Mouse (Mus musculus) midbrain, embryonic 11.5 days (tissue): ENCODE measurements at regions not wholly inside any gene's neighbourhood (a gene's known extent, or its start where the extent isn't known, plus 50 kb on each side); places are given as distances from the start of the nearest gene placed in this dataset.

Experiments used
- ATAC-seq: fragments of 200-750 bp; cut with Nextera tagmentation; 2 replicates; pipeline ENCODE4 v1.8.0; 2017; ENCODE audit warnings: moderate TSS enrichment, moderate library complexity; ENCODE audit not compliant: low FRiP score
- DNase-seq: peaks from one replicate; pipeline ENCODE4 v3.0.0; 2015; ENCODE audit warnings: low spot score; ENCODE audit errors: missing footprints
- H3K27ac ChIP-seq: fragments of 300-500 bp; sonication (generic); 2 replicates; pipeline ENCODE4 v1.5.1; 2014; ENCODE audit warnings: low read depth, low read length
- H3K27me3 ChIP-seq: fragments of 300-500 bp; sonication (generic); 2 replicates; pipeline ENCODE4 v1.6.1; 2014; ENCODE audit warnings: mild to moderate bottlenecking, low read length, moderate library complexity, mixed read lengths; ENCODE audit not compliant: control insufficient read depth, insufficient read depth
- H3K36me3 ChIP-seq: fragments of 300-500 bp; sonication (generic); 2 replicates; pipeline ENCODE4 v1.6.1; 2014; ENCODE audit warnings: mild to moderate bottlenecking, low read length, moderate library complexity, mixed read lengths; ENCODE audit not compliant: control insufficient read depth, insufficient read depth
- H3K4me1 ChIP-seq: fragments of 300-500 bp; sonication (generic); 2 replicates; pipeline ENCODE4 v1.6.1; 2014; ENCODE audit warnings: low read length; ENCODE audit not compliant: control insufficient read depth, insufficient read depth
- H3K4me2 ChIP-seq: fragments of 300-500 bp; sonication (generic); 2 replicates; pipeline ENCODE4 v1.6.1; 2014; ENCODE audit warnings: mild to moderate bottlenecking, moderate library complexity
- H3K4me3 ChIP-seq: fragments of 300-500 bp; sonication (generic); 2 replicates; pipeline ENCODE4 v1.5.1; 2014; ENCODE audit warnings: low read depth, low read length
- H3K9ac ChIP-seq: fragments of 300-500 bp; sonication (generic); 2 replicates; pipeline ENCODE4 v1.6.1; 2014; ENCODE audit warnings: low read length
- H3K9me3 ChIP-seq: fragments of 300-500 bp; sonication (generic); 2 replicates; pipeline ENCODE4 v1.6.1; 2016; ENCODE audit warnings: low read length; ENCODE audit not compliant: control insufficient read depth
- WGBS: fragments of 180-500 bp; shearing (Covaris S2); extraction: QIAGEN DNeasy Blood & Tissue Kit; methylation state at CpG from one replicate; pipeline ENCODE4 v1.1.7; 2014; 5-methylcytosine and 5-hydroxymethylcytosine counted together

GRCm38 (mm10) chr17:67480463-67480862 lies 126.2 kb upstream of the Ptprm start:
- H3K4me3 ChIP-seq = no peak overlapping the region
- DNase-seq = no peak
- H3K4me2 ChIP-seq = no peak overlapping the region
- 82% methylated on average over 5 of the region's 5 CpGs for WGBS
- H3K4me1 ChIP-seq = no peaks in the 10 kb centered on the region
- no peak overlapping the region for H3K9ac ChIP-seq
- ATAC-seq = no peak
- H3K9me3 ChIP-seq = no peaks in the 10 kb centered on the region
- H3K27me3 ChIP-seq = no peaks in the 10 kb centered on the region
- H3K36me3 ChIP-seq = no peaks in the 10 kb centered on the region
- H3K27ac ChIP-seq = no peak overlapping the region

DNA sequence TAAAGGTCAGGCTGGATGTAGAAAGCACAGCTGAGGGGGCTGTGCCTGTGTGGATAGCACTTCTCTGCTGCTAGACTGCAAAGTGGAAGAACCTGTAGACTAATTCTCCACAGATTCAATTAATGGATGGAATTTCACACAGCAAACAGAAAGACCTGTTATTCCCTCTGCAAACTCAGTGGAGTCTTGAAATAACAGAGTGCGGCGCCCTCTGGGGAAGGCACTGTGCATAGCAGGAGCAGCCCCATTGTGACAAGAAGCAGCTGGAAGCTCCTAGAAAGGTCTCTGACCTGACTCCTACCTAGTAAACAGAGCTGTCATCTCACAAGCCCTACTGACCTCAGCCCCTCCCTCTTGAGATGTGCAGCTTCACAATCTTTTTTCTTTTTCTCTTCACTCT lies 118.9 kb upstream of the Ptprm start:
- DNase-seq (peak; percentile 96), ATAC-seq (peak; percentile 59; the same call in 1 of the 2 replicates)
- 0 out of 2 replicates have a peak, but pooled peaks cover 2% of the 10 kb centered on the region for H3K4me1 ChIP-seq
- H3K27ac ChIP-seq = no peak overlapping the region
- 36% methylated on average over 2 of the region's 2 CpGs for WGBS
- no peaks in the 10 kb centered on the region for H3K27me3 ChIP-seq
- no peaks in the 10 kb centered on the region for H3K36me3 ChIP-seq
- no peaks in the 10 kb centered on the region for H3K9me3 ChIP-seq
- H3K4me3 ChIP-seq = no peak overlapping the region
- no peak overlapping the region for H3K9ac ChIP-seq
- H3K4me2 ChIP-seq = no peak overlapping the region

GRCm38 (mm10) chr17:67458851-67459421 lies 104.7 kb upstream of the Ptprm start:
- H3K4me3 ChIP-seq = no peak overlapping the region
- 87% methylated on average over 4 of the region's 4 CpGs for WGBS
- no peaks in the 10 kb centered on the region for H3K4me1 ChIP-seq
- H3K27me3 ChIP-seq = no peaks in the 10 kb centered on the region
- ATAC-seq = no peak
- no peak for DNase-seq
- H3K9ac ChIP-seq = no peak overlapping the region
- no peak overlapping the region for H3K4me2 ChIP-seq
- H3K9me3 ChIP-seq = no peaks in the 10 kb centered on the region
- H3K27ac ChIP-seq = no peak overlapping the region
- H3K36me3 ChIP-seq = no peaks in the 10 kb centered on the region

DNA sequence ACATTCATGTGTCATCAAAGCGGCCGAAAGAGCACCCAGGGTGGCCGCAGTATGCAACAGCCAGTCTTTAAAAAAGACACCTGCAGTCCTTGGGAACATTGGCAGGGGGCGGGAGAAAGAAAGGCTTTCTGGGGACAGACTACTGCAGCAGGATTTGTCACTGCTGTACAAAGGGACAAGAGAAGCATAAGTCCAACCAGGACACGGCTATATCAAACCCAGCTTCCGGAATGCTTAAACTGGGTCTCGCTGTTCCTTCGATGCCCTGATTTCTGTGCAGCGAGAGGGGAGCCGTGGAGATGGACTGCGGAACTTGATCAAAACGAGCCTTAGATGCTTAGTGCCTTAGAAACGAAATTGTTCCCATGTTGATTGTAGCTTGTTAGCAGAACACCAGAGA lies 97.7 kb upstream of the Ptprm start:
- H3K27me3 ChIP-seq = no peaks in the 10 kb centered on the region
- no peak overlapping the region for H3K9ac ChIP-seq
- H3K4me2 ChIP-seq = no peak overlapping the region
- DNase-seq (no peak), ATAC-seq (no peak)
- no peaks in the 10 kb centered on the region for H3K36me3 ChIP-seq
- WGBS = 77% methylated on average over 13 of the region's 13 CpGs
- H3K9me3 ChIP-seq = no peaks in the 10 kb centered on the region
- no peaks in the 10 kb centered on the region for H3K4me1 ChIP-seq
- no peak overlapping the region for H3K4me3 ChIP-seq
- H3K27ac ChIP-seq = no peak overlapping the region

- WGBS = 76% methylated on average over 2 of the region's 2 CpGs
- no peak overlapping the region for H3K4me3 ChIP-seq
These were observed 96.8 kb upstream of the Ptprm start for GRCm38 (mm10) chr17:67451081-67451480.

GRCm38 (mm10) chr17:67450021-67450420 lies 95.8 kb upstream of the Ptprm start:
- H3K36me3 ChIP-seq = no peaks in the 10 kb centered on the region
- 91% methylated on average over 5 of the region's 5 CpGs for WGBS

More at GRCm38 (mm10) chr17:67451081-67451480, 96.8 kb upstream of the Ptprm start:
- Histone ChIP-seq H3K4me1 (no peaks in the 10 kb centered on the region), H3K9me3 (no peaks in the 10 kb centered on the region), H3K36me3 (no peaks in the 10 kb centered on the region), H3K27ac (no peak overlapping the region), H3K9ac (no peak overlapping the region), H3K4me2 (no peak overlapping the region), H3K27me3 (no peaks in the 10 kb centered on the region)
- ATAC-seq (no peak), DNase-seq (no peak)

DNA sequence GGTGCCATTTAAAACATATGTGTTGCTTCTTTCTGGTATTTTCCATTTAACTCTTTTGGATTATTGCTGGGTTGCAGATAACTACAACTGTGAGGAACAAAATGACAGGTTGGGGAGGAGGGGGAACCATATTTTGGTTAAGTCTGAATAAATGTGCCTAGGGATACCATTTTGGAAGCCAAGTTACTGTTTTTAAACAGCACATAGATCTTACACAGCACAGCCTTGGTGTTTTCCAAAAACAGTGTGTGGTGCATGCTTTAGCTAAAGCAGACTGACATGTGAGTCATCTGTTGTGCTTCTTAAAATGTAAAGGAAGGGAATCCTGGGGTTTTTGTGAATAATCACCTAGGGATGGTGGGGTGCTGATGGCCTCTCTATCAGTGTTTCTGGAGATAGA lies 91.7 kb upstream of the Ptprm start:
- H3K9ac ChIP-seq = no peak overlapping the region
- H3K4me2 ChIP-seq = no peak overlapping the region
- no peaks in the 10 kb centered on the region for H3K4me1 ChIP-seq
- peaks cover 3% of the 10 kb centered on the region; the same call in 1 of the 2 replicates for H3K9me3 ChIP-seq
- ATAC-seq (no peak), DNase-seq (no peak)
- no peaks in the 10 kb centered on the region for H3K27me3 ChIP-seq
- H3K36me3 ChIP-seq = no peaks in the 10 kb centered on the region
- no peak overlapping the region for H3K4me3 ChIP-seq
- no peak overlapping the region for H3K27ac ChIP-seq

More at GRCm38 (mm10) chr17:67450021-67450420, 95.8 kb upstream of the Ptprm start:
- Histone ChIP-seq H3K4me1 (no peaks in the 10 kb centered on the region), H3K9ac (no peak overlapping the region), H3K27ac (no peak overlapping the region), H3K27me3 (no peaks in the 10 kb centered on the region), H3K4me2 (no peak overlapping the region), H3K9me3 (no peaks in the 10 kb centered on the region), H3K4me3 (no peak overlapping the region)
- DNase-seq (no peak), ATAC-seq (no peak)

DNA sequence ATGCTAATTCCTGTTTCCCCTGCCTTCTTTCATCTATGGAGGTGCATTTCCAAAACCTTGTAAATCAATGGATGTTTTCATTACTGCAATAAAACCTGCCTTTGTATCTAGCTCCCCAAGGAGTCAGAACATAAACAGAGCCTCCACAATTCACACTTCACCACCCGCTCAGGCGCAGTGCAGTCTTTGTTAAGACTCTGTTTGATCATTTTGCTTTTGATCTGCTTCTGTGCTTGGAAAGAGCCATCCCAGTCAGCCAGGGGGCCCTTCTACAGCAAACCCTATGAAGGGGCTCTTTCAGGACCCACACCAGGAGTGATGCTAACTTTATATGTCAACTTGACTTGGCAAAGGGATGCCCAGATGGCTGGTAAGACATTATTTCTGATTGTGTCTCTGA lies 86.7 kb upstream of the Ptprm start:
- no peak for ATAC-seq
- H3K4me3 ChIP-seq = no peak overlapping the region
- peaks cover 3% of the 10 kb centered on the region; the same call in 1 of the 2 replicates for H3K9me3 ChIP-seq
- no peak overlapping the region for H3K27ac ChIP-seq
- no peaks in the 10 kb centered on the region for H3K36me3 ChIP-seq
- H3K4me2 ChIP-seq = no peak overlapping the region
- no peaks in the 10 kb centered on the region for H3K27me3 ChIP-seq
- 65% methylated on average over 2 of the region's 2 CpGs for WGBS
- no peaks in the 10 kb centered on the region for H3K4me1 ChIP-seq
- H3K9ac ChIP-seq = no peak overlapping the region
- DNase-seq = no peak

DNA sequence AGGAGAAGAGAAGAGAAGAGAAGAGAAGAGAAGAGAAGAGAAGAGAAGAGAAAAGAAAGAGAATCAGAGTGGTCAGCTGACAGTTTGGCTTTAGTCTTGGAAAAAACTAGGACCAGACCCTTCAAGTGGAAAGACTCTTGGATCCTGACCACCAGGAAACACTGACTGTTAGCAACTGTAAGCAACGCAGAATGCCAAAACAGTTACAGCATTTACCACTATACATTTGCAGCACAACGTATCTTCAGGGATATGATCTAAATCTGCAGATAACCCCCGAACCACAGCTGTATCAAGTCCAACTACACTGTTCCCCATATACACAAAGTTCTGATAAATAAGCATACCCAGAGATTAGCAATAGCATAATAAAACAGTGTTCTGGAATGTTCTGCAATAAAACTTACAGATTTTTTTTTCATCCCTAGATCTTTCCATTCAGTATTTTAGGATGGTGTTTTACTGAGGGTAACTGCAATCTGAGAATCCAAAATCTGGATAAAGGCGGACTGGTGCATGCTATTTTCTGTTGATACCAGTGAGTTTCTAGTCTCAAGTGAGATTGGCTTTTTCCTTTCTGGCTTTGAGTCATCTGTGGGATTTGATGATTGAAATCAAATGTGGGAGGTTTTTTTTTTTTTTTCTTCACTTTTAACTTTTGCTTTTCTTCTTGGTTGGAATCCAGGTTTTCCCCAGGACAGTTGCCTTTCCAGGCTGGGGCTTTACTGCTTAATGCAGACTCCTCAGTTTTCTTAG lies 65.9 kb upstream of the Ptprm start:
- Histone ChIP-seq H3K9ac (no peak overlapping the region), H3K4me3 (no peak overlapping the region), H3K27me3 (no peaks in the 10 kb centered on the region), H3K27ac (no peak overlapping the region), H3K4me1 (no peaks in the 10 kb centered on the region), H3K9me3 (no peaks in the 10 kb centered on the region), H3K36me3 (no peaks in the 10 kb centered on the region), H3K4me2 (no peak overlapping the region)
- WGBS = 94% methylated on average over 4 of the region's 4 CpGs
- ATAC-seq = no peak
- DNase-seq = no peak
